Mouse (Mus musculus): Measurements from ENCODE around the gene Ccni. TPM values are rescaled to one million over a fixed set of nuclear protein-coding genes. Genes with fewer than 3 reads are reported as not detected.

Ccni gene
- polyA plus RNA-seq (2014; fragmentation: Nextera tagmentation; extraction: Ambion mirVana) = 127 and 142 TPM in 2 replicates

DNA sequence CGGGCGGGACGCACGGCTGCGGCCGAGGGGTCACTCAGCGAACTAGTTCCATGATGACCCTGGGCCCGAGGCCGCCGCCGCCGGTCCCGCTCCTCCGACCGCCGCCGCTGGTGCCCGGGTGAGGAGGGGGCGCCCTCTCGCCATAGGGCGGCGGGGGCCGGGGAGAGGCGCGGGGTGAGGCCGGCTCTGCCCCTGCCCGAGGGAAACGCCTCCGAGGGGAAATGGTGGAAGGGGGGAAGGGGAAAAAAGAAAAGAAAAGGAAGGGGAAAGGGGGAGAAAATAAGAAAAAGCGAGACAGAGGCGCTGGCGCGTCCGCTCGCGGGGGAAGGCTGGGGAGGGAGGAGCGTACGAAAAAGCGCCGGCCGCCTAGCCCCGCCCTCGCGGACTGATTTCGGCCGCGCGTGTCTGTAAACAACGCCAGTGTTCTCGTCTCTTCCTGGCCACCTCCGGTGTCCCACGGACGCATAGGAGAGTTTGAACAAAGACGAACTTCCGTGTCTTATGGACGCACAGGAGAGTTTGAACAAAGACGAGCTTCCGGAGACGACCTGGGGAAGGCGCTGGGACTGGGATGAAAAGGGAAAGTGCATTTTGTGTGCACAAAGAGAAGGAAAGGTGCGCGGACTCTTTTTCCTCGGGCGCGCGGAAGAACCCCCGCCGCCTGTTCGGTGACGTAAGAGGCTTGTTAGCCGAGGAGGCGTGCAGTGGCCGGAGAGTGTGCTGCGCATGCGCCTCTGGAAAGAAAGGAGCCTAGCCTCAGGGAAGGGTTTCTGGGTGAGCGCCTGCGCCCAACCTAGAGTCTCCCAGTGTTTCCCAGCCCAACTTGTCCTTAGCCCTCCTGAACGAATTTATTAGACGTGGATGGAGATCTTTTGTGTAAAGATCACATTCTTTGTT, at the start of gene Ccni, which contains the start of gene 2010109A12Rik:
Gene Ccni (minus strand): TSS at position 387 of the 897 bp plus-strand sequence.
Gene 2010109A12Rik (plus strand): TSS at position 410 of the 897 bp plus-strand sequence.
- no peaks in the 10 kb centered on the region for H3K27me3 ChIP-seq (ENCODE audit: control insufficient read depth, insufficient read depth, low read length)
- peak within 1 kb of the TSS; percentile 94 to 99 for H3K27ac ChIP-seq (replicated peaks in 1 of 2; ENCODE audit: control insufficient read depth in 1 of 2, insufficient read depth in 1 of 2, low read depth in 2 of 2, low read length in 2 of 2)
- H3K9ac ChIP-seq (ENCODE audit: low read length) = peak within 1 kb of the TSS; percentile 98
- H3K36me3 ChIP-seq (ENCODE audit: control insufficient read depth, insufficient read depth, low read length) = peaks cover 9% of the 10 kb centered on the region
- H3K4me1 ChIP-seq (ENCODE audit: control insufficient read depth in 2 of 2, insufficient read depth in 2 of 2, low read length in 2 of 2) = peaks cover 0 to 23% of the 10 kb centered on the region in 2 experiments; a peak in 1 of 4 replicates
- peak within 1 kb of the TSS; percentile 93 for H3K4me2 ChIP-seq (ENCODE audit: low read length)
- under 1% methylated on average over 78 of the region's 79 CpGs for WGBS
- peak within 1 kb of the TSS; percentile 90 to 97 for H3K4me3 ChIP-seq (ENCODE audit: control insufficient read depth in 1 of 2, insufficient read depth in 1 of 2, low read depth in 1 of 2, low read length in 2 of 2)
- ATAC-seq (ENCODE audit: insufficient number of reproducible peaks, insufficient read depth, low FRiP score, low read depth) = peak; percentile 96
- H3K9me3 ChIP-seq (ENCODE audit: control insufficient read depth, low read length) = no peaks in the 10 kb centered on the region

DNA sequence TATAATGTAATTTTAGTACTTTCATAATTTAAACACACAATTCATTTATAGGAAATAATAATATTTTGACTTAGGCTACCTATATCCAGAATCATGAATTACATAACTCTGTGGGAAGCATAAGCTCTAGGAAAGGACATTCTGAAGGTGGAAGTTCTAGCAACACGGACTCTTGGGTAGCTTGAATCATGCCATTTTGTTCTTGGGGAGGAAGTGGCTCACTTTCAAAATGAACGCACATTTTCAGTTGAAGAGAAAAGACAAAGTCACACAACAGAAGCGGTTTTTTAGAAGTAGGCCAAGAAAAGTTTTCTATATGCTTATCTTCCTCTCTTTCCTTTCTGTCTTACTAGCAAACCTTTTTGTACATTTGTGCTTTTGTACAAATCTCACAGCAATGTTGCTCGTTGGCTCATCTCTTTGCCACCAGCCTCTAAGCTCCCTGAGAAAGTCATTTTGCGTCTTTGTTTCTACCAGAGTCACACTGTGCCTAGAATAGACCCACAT, 49.5 kb upstream of the Ccni start:
- Histone ChIP-seq H3K9me3 (ENCODE audit: control insufficient read depth, low read length) (0 out of 2 replicates have a peak, but pooled peaks cover 6% of the 10 kb centered on the region), H3K4me2 (ENCODE audit: low read length) (no peak overlapping the region), H3K4me3 (ENCODE audit: control insufficient read depth in 1 of 2, insufficient read depth in 1 of 2, low read depth in 1 of 2, low read length in 2 of 2) (no peak overlapping the region), H3K9ac (ENCODE audit: low read length) (no peak overlapping the region), H3K4me1 (ENCODE audit: control insufficient read depth in 2 of 2, insufficient read depth in 2 of 2, low read length in 2 of 2) (no peaks in the 10 kb centered on the region), H3K27ac (replicated peaks in 1 of 2; ENCODE audit: control insufficient read depth in 1 of 2, insufficient read depth in 1 of 2, low read depth in 2 of 2, low read length in 2 of 2) (no peak overlapping the region), H3K36me3 (ENCODE audit: control insufficient read depth, insufficient read depth, low read length) (no peaks in the 10 kb centered on the region), H3K27me3 (ENCODE audit: control insufficient read depth, insufficient read depth, low read length) (no peaks in the 10 kb centered on the region)
- no peak for ATAC-seq (ENCODE audit: insufficient number of reproducible peaks, insufficient read depth, low FRiP score, low read depth)
- 83% methylated on average over 5 of the region's 5 CpGs for WGBS

DNA sequence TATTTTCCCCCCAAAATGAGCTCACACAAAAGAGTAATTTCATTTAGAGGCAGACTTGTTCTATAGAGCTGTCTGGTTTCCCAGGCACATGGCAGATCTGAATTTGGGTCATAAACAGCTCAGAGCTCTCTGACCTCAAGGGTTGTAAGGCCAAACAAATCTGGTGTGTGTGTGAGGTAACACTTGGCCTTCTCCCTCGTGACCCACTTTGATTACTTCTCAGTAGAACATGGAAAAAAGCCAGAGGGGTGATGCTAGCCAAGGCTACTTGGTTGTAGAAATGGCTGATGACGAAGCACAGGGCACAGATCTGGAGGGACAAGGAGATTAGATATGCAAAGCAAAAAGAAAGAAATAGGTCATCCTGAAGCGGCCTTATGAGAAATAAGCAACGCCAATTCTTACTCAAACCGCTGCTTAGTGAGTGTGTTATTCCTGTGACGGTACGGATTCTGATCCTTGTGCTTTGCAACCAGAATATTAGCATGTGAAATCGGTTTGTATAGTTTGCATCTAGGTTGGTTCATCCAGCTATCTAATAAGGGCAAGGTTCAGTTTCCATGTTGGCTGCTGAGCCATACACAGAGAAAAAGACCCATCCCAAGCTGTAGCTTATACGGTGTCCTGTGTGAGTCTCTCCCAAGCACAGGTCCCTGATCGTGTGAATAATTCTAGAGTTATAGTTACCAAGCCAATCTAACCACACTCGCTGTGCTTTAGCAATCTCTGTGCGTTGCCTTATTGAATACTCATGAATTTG, 44.9 kb upstream of the Ccni start:
- no peak overlapping the region for H3K27ac ChIP-seq (replicated peaks in 1 of 2; ENCODE audit: control insufficient read depth in 1 of 2, insufficient read depth in 1 of 2, low read depth in 2 of 2, low read length in 2 of 2)
- H3K27me3 ChIP-seq (ENCODE audit: control insufficient read depth, insufficient read depth, low read length) = no peaks in the 10 kb centered on the region
- H3K4me2 ChIP-seq (ENCODE audit: low read length) = no peak overlapping the region
- H3K4me3 ChIP-seq (ENCODE audit: control insufficient read depth in 1 of 2, insufficient read depth in 1 of 2, low read depth in 1 of 2, low read length in 2 of 2) = no peak overlapping the region
- H3K36me3 ChIP-seq (ENCODE audit: control insufficient read depth, insufficient read depth, low read length) = no peaks in the 10 kb centered on the region
- no peak overlapping the region for H3K9ac ChIP-seq (ENCODE audit: low read length)
- 72% methylated on average over 12 of the region's 12 CpGs for WGBS
- no peaks in the 10 kb centered on the region for H3K9me3 ChIP-seq (ENCODE audit: control insufficient read depth, low read length)
- no peak for ATAC-seq (ENCODE audit: insufficient number of reproducible peaks, insufficient read depth, low FRiP score, low read depth)
- H3K4me1 ChIP-seq (ENCODE audit: control insufficient read depth in 2 of 2, insufficient read depth in 2 of 2, low read length in 2 of 2) = no peaks in the 10 kb centered on the region

DNA sequence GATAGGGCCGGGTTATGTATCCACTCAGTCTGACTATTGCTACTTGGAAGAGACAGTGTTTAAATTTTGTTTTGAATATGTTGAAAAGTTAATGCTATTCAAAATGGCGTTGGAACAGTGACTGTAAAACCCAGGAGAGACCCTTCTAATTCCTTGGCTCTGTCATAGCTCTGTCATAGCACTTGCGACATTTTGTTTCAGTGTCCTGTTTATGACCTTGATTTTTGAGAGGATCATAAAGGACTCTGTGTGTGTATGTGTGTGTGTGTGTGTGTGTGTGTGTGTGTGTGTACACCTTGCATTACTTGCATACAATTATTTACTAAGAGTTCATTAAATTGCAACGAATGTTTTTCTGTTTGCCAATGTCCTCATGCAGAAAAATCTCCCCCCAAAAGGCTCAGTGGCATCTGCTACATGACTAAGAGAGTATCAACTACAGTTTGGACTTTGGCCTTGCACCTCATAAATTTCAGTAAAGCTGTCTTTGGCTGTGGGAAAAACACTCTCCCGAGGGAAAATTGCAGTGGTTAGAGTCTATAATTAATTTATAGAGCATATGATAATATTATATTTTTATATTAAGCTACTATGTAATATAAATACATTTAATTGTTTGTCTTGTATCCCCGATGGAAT, 43.8 kb upstream of the Ccni start:
- H3K27me3 ChIP-seq (ENCODE audit: control insufficient read depth, insufficient read depth, low read length) = no peaks in the 10 kb centered on the region
- 76% methylated on average over 6 of the region's 6 CpGs for WGBS
- no peak overlapping the region for H3K4me3 ChIP-seq (ENCODE audit: control insufficient read depth in 1 of 2, insufficient read depth in 1 of 2, low read depth in 1 of 2, low read length in 2 of 2)
- H3K4me2 ChIP-seq (ENCODE audit: low read length) = no peak overlapping the region
- ATAC-seq (ENCODE audit: insufficient number of reproducible peaks, insufficient read depth, low FRiP score, low read depth) = no peak
- H3K36me3 ChIP-seq (ENCODE audit: control insufficient read depth, insufficient read depth, low read length) = no peaks in the 10 kb centered on the region
- no peaks in the 10 kb centered on the region for H3K4me1 ChIP-seq (ENCODE audit: control insufficient read depth in 2 of 2, insufficient read depth in 2 of 2, low read length in 2 of 2)
- H3K27ac ChIP-seq (replicated peaks in 1 of 2; ENCODE audit: control insufficient read depth in 1 of 2, insufficient read depth in 1 of 2, low read depth in 2 of 2, low read length in 2 of 2) = no peak overlapping the region
- H3K9ac ChIP-seq (ENCODE audit: low read length) = no peak overlapping the region
- H3K9me3 ChIP-seq (ENCODE audit: control insufficient read depth, low read length) = no peaks in the 10 kb centered on the region

DNA sequence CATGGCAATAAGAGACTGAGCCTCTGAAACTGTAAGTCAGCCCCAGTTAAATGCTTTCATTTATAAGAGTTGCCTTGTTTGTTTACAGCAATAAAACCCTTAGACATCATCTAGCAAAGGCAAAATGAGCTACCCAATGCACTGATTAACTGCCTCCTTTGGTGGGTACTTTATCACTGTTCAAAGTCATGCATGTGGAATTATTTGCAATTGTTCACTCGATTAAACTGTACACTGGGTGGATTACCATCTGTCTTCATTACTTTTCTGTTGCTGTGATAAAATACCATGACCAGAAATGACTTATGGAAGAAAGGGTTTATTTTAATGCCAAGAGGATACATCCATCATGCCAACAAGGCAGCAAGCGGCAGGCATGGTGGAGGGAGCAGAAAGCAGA, 39.0 kb upstream of the Ccni start:
- WGBS = 82% methylated on average over 2 of the region's 2 CpGs
- Histone ChIP-seq H3K36me3 (ENCODE audit: control insufficient read depth, insufficient read depth, low read length) (no peaks in the 10 kb centered on the region), H3K4me3 (ENCODE audit: control insufficient read depth in 1 of 2, insufficient read depth in 1 of 2, low read depth in 1 of 2, low read length in 2 of 2) (no peak overlapping the region), H3K4me2 (ENCODE audit: low read length) (no peak overlapping the region), H3K27ac (replicated peaks in 1 of 2; ENCODE audit: control insufficient read depth in 1 of 2, insufficient read depth in 1 of 2, low read depth in 2 of 2, low read length in 2 of 2) (no peak overlapping the region), H3K9ac (ENCODE audit: low read length) (no peak overlapping the region), H3K27me3 (ENCODE audit: control insufficient read depth, insufficient read depth, low read length) (no peaks in the 10 kb centered on the region), H3K4me1 (ENCODE audit: control insufficient read depth in 2 of 2, insufficient read depth in 2 of 2, low read length in 2 of 2) (no peaks in the 10 kb centered on the region), H3K9me3 (ENCODE audit: control insufficient read depth, low read length) (peaks cover 4% of the 10 kb centered on the region; the same call in 1 of the 2 replicates)
- ATAC-seq (ENCODE audit: insufficient number of reproducible peaks, insufficient read depth, low FRiP score, low read depth) = no peak

DNA sequence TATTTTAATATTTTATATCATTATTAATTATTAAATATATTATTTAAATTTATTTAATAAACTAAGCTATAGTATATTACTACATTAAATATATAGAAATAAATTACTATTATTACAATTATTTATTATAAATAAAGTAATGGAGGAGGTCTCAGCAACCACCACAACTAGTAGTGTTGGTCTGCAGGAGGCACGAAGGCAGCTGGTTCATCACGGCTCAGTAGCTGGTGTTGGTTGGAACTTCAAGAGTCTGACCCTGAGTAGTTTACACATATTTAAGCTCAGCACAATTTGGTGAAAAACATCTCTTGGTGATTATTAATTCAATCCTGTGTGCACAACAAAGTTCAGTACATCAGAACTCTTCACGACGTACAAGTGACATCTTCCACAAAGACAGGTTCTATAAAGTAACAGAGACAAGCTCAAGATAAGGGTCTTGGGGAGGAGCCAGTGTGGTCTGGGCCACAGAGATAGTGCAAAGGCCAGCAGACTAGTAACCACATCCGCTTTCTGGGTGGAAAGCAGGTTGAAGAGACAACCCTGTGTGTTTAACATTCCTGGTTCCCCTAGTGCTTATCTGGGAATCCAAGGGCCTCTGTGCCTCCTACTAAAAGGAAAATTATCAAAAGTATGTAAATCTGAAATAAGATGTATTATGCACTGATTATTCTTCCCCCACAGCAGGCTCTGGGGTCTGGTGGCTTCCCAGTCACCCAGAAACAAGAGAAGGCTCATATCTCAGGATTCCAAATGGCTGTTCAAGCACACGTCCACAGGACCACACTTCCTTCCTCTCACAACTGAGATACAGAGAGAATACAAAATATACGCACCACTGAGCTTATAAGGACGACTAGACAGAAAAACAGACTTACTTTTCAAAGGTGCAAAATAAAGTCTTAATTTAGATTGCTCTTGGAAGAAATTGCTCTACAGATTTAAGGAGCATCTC, 33.6 kb upstream of the Ccni start:
- H3K4me1 ChIP-seq (ENCODE audit: control insufficient read depth in 2 of 2, insufficient read depth in 2 of 2, low read length in 2 of 2) = peaks cover 0 to 4% of the 10 kb centered on the region in 2 experiments; a peak in 1 of 4 replicates
- H3K4me2 ChIP-seq (ENCODE audit: low read length) = no peak overlapping the region
- WGBS = 46% methylated on average over 8 of the region's 8 CpGs
- H3K9me3 ChIP-seq (ENCODE audit: control insufficient read depth, low read length) = peaks cover 4% of the 10 kb centered on the region; the same call in 1 of the 2 replicates
- H3K27ac ChIP-seq (replicated peaks in 1 of 2; ENCODE audit: control insufficient read depth in 1 of 2, insufficient read depth in 1 of 2, low read depth in 2 of 2, low read length in 2 of 2) = 0 out of 4 replicates have a peak overlapping the region, but pooled peaks of 1 of the 2 experiments have one; percentile 28
- H3K4me3 ChIP-seq (ENCODE audit: control insufficient read depth in 1 of 2, insufficient read depth in 1 of 2, low read depth in 1 of 2, low read length in 2 of 2) = no peak overlapping the region
- 0 out of 2 replicates have a peak, but pooled peaks have one; percentile 43 for ATAC-seq (ENCODE audit: insufficient number of reproducible peaks, insufficient read depth, low FRiP score, low read depth)
- no peaks in the 10 kb centered on the region for H3K27me3 ChIP-seq (ENCODE audit: control insufficient read depth, insufficient read depth, low read length)
- no peak overlapping the region for H3K9ac ChIP-seq (ENCODE audit: low read length)
- H3K36me3 ChIP-seq (ENCODE audit: control insufficient read depth, insufficient read depth, low read length) = no peaks in the 10 kb centered on the region
